Mouse (Mus musculus) T-helper 17 cell (primary cell): Measurements from ENCODE around the gene Atp11b.

Experiments used
- in situ Hi-C, 2 experiments: fragments of 300-600 bp; cut with MboI, MseI; formaldehyde crosslinking; loops; 1 replicate in 1 of 2; 2 replicates in 1 of 2; pipeline ENCODE4 v1.15.1; 2025; ENCODE audit warnings: high pct_unique_total_duplicates in 2 of 2

Atp11b gene

GRCm38 (mm10) chr3:35753825-35754767 is at the start of gene Atp11b:
Gene Atp11b (plus strand): TSS chr3:35754106.
- in situ Hi-C loops: loop anchor here in 1 of 2 experiments (5.0 kb wide), 1 partner anchor 37 kb away; no protein-coding TSS in a partner anchor

DNA sequence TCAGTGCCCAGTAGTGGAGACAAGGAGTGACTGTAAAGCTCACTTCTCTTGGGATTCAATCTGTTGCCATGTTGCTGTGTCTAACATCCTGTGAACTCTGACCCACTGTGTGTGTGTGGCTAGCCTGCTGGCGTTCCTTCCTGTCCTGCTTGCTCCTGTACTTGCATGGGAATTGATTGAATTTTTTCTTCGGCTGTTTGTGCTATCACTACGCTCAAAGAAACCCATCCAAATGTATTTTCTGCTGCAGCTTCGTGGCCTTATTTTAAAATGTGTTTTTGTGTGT is 49.6 kb upstream of the Atp11b start:
- in situ Hi-C loops: no loop called here

DNA sequence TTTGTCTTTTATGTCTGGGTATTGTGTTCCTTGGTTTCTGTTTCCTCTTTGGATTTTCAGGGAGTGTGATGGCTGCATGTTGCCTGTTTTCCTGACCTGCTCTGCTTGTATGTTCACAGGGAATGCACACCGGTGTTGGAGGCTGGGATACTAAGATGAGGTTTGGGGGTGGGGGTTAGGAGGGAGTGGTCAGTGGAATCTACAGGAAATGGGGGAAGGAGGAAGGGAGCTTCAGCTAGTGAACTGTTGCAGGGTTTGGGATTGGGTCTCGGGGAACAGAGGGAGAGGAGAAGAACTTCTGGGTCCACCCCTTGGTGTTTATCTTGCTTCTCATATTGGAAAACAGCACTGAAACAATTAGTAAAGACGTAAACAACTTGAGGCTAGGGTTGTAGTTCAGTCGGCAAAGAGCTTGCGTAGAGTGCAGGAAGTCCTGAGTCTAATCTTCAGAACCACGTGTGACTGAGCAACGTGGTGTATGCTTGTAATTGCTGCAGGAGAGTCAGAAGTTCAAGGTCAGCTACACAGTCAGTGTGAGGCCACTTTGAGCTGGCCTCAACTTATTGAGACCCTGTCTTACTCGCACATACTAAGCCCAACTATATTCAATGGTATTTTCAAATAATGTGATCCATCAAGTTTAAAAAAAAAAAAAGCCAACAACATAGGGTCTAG is 34.2 kb upstream of the Atp11b start:
- in situ Hi-C loops: loop anchor here in 1 of 2 experiments (5.0 kb wide), 1 partner anchor 33 kb away; the partner anchor contains the start of gene Atp11b

DNA sequence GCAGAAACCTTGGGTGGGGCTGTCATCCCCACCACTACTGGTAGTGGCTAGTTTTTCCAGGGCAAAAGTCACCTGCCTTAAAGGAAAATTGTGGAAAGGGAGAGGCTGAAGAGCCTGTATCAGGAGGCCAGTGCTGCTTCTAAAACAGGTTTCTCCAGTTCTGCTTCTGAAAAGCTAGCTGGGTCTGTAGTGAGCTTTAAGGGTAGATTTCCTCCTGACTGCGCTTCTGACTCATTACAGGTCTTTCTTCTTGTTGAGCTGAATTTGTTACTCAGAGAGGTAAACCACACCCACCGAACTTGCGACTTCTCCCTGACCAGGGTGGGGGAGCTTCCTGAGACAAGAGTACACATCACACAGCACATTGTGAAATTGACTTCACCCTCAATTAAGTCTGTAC is 33.1 kb upstream of the Atp11b start:
- in situ Hi-C loops: no loop called here

DNA sequence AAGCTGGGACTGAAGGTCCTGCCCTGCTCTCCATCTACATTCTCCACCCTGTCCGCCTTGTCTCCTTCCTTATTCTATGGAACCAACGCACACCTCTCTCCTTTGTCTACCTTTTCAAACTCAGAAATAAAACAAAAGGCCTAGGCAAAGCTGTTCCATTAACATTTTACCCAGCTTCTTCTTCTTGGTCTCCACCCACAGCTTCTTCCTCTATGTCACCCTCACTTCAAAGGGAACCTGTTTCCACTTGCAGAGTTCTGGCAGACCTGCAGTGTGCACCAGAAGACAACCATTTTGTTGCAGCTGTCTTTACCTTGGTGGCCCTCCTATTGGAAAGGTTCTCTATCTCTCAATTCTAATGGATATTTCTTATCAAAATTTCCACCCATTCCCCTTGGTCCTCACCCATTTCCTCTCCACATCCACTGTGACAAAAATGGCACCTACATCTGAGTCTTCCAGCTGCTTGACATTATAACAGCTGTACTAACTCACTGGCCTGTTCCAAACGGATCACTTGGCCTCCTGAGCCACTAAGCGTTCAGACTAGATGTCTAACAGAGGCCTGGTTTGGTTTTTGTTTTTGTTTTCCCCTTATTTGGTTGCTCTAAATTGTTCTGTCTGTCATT is 32.0 kb upstream of the Atp11b start:
- in situ Hi-C loops: no loop called here

DNA sequence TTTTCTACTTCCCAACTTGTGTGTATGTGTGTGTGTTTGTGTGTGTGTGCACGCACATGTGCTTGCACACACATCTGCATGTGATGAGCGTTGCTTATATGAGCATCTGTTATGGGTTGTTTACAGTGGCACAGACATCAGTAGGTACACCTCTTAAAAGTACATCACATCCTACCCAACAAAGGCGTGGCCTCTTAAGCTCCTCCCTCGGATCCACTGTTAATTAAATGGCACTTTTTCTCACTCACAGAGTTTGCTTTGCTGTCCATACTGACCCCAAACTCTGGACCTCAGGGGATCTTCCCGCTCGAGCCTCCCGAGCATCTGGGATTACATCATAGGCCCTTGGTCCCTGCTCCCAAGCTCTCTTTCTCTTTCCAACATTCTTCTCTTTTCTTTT is 31.1 kb upstream of the Atp11b start:
- in situ Hi-C loops: no loop called here

- in situ Hi-C loops: no loop called here
These were observed 30.2 kb upstream of the Atp11b start for GRCm38 (mm10) chr3:35723586-35724322.

DNA sequence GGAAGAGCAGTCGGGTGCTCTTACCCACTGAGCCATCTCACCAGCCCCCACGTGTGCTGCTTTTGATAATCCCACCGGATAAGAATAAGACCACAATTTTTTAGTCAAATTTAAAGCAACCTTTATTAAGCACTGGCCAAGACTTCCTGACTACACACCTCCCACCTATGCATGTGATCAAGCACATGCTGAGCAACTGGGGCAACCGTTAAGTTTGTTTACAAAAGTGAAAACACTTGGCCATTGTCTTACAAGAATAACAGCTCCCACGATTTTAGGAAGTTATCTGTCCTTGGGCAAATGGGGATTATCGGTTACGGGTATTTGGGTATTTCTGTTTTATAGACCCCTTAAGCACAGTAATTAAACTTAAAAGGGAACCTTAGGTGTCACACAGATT is 28.8 kb upstream of the Atp11b start:
- in situ Hi-C loops: no loop called here

GRCm38 (mm10) chr3:35726936-35727335 is 27.0 kb upstream of the Atp11b start:
- in situ Hi-C loops: no loop called here

DNA sequence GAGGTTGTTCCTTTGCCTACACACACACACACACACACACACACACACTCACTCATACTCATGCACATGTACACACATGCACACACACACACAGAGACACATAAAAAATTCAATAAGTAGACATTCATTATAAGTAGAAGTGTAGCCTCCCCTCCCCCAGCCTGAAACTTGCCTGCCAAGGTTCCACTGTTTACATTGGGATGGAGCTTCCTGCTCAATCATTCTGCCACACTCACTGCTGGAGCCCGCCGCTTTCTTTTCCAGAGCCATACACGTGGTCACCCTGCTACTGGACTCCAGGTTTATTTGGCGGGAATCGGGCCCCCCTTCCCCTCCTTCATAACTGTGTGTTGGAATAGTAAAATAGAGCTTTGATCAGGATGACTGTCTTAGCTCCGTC is 24.4 kb upstream of the Atp11b start:
- in situ Hi-C loops: no loop called here

- in situ Hi-C loops: no loop called here
These were observed 21.7 kb upstream of the Atp11b start for GRCm38 (mm10) chr3:35731981-35732777.

DNA sequence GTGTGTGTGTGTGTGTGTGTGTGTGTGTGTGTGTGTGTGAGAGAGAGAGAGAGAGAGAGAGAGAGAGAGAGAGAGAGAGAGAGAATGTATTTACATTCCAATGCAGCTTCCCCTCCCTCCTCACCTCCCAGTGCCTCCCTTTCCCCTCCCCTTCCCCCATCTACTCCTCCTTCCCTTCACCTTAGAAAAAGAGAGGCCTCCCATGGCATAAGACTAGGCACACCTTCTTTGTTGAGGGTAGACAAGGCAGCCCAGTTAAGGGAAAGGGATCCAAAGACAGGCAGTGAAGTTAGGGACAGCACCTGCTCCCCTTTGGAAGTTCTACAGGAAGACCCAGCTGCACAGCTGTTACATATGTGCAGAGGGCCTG is 21.1 kb upstream of the Atp11b start:
- in situ Hi-C loops: no loop called here

- in situ Hi-C loops: no loop called here
These were observed 19.4 kb upstream of the Atp11b start for GRCm38 (mm10) chr3:35734509-35734908.

DNA sequence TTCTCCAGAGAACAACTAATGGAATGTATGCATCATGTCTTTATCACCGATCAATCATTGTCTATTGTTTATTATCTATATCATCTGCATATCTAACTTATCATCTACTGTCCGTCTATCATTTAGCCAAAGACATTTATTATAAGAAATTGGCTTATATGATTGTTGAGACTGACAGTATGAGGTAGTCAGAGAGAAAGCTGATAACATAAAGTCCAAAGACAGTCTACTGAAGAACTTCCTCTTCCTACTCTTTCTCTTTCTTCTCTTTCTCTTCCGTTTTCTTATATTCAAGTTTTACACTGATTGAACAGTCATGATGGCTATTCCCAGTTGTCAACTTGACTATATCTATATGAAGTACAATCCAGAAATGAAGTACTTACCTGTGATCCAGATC is 15.8 kb upstream of the Atp11b start:
- in situ Hi-C loops: no loop called here

- in situ Hi-C loops: loop anchor here in 1 of 2 experiments (10.0 kb wide), 1 partner anchor 1910 kb away; no protein-coding TSS in a partner anchor
These were observed 8.9 kb upstream of the Atp11b start for GRCm38 (mm10) chr3:35745010-35745409.

- in situ Hi-C loops: loop anchor here in 1 of 2 experiments (10.0 kb wide), 1 partner anchor 1908 kb away; no protein-coding TSS in a partner anchor
These were observed 7.0 kb upstream of the Atp11b start for GRCm38 (mm10) chr3:35746840-35747456.

- in situ Hi-C loops: loop anchor here in 1 of 2 experiments (5.0 kb wide), 1 partner anchor 33 kb away; no protein-coding TSS in a partner anchor
These were observed 3.6 kb upstream of the Atp11b start for GRCm38 (mm10) chr3:35750286-35750685.

DNA sequence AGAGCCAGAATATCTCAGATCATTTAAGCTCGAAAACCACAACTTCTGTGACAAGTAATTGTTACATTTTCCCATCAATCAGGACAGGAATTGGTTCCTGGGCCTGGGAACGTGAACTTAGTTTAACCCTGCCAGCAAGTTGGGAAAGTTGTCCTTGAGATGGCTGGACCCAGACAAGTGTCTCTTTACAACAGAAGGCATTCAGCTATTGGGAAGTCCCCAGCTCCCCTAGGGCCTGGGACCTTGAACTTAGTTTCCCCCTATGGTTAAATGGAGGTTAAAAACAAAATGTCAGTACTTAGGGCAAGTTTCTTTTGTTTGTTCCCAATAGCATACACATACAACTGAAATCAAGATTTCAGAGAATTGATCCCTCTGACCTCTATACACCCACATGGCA is 2.2 kb upstream of the Atp11b start:
- in situ Hi-C loops: loop anchor here in 1 of 2 experiments (5.0 kb wide), 1 partner anchor 34 kb away; no protein-coding TSS in a partner anchor

GRCm38 (mm10) chr3:35762735-35763134 is 8.8 kb downstream of the Atp11b start:
- in situ Hi-C loops: loop anchor here in 1 of 2 experiments (5.0 kb wide), 2 partner anchors 70 to 710 kb away; no protein-coding TSS in a partner anchor
